9 mouse cellular contexts compared by ENCODE assay signal in the genomic region with DNA sequence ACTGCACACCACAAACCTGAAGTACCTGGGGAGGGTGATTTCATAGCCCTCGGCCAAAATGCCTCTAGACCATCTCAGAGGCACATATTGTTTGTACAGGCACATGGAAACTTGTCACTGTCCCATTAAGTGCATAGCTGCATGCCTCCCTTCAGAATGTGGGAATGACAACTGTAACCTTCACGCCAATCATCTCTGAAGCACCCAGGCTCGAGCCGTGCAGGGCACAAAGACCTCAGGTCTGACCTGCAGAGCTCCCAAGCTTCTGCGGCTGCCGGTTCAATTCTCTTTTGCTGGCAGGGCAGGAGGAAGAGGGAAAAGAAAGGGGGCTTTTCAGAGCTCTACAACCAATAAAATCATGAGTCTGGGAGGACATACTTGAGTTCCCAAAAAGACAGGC. TPM values are rescaled to one million over a fixed set of nuclear protein-coding genes. Genes with fewer than 3 reads are reported as not detected.
DNase-seq lines count a peak whose midpoint lies in the region; ATAC-seq lines count a peak whose summit lies in the region.
"Had no signal": no experiment of that assay in that cellular context is flagged by ENCODE, and none has a peak within 500 bp of the region (broad histone marks: within the 10 kb centered on the region; RNA-seq: fewer than 3 reads in every experiment).

No protein-coding gene starts in this region.

- H3K27ac ChIP-seq in lung, embryonic 15.5 days, result no peak overlapping the region
- H3K27ac ChIP-seq in forebrain, embryonic 14.5 days (ENCODE audit: low read depth, low read length), result no peak overlapping the region
- no peak overlapping the region for H3K27ac ChIP-seq in limb, embryonic 15.5 days
- H3K27ac ChIP-seq in stomach, embryonic 16.5 days (ENCODE audit: low read length), result no peak overlapping the region

- H3K27me3 ChIP-seq in lung, embryonic 15.5 days, result no peaks in the 10 kb centered on the region; the same call in 1 of the 2 replicates
- no peaks in the 10 kb centered on the region for H3K27me3 ChIP-seq in forebrain, embryonic 14.5 days (replicated peaks; ENCODE audit: control insufficient read depth, insufficient read depth, low read length)
- H3K27me3 ChIP-seq in limb, embryonic 15.5 days, result peaks cover 4% of the 10 kb centered on the region; the same call in 1 of the 2 replicates
- H3K27me3 ChIP-seq in stomach, embryonic 16.5 days (ENCODE audit: control insufficient read depth, insufficient read depth, low read length), result no peaks in the 10 kb centered on the region; the same call in 1 of the 2 replicates

- intact Hi-C loops in left cerebral cortex, postnatal 36 days (cut with DNase I), result no loop called here

- 0 out of 2 replicates have a peak, but pooled peaks cover 11% of the 10 kb centered on the region for H3K4me1 ChIP-seq in lung, embryonic 15.5 days
- H3K4me1 ChIP-seq in forebrain, embryonic 14.5 days (ENCODE audit: control insufficient read depth, insufficient read depth, low read length), result 0 out of 2 replicates have a peak, but pooled peaks cover 2% of the 10 kb centered on the region
- H3K4me1 ChIP-seq in limb, embryonic 15.5 days, result peaks cover 5% of the 10 kb centered on the region; the same call in 1 of the 2 replicates
- no peaks in the 10 kb centered on the region for H3K4me1 ChIP-seq in stomach, embryonic 16.5 days (ENCODE audit: control insufficient read depth, insufficient read depth, low read length)

- DNase-seq in lung, postnatal 10 days, result no peak
- DNase-seq in forebrain, embryonic 14.5 days (ENCODE audit: low spot score), result no peak
- no peak for DNase-seq in left cerebral cortex, postnatal 36 days (ENCODE audit: low spot score in 2 of 2)
- no peak for DNase-seq in cerebellum, postnatal 25 days
- DNase-seq: cerebellum, adult 9-11 months; kidney, adult 9 months had no signal

- H3K9me3 ChIP-seq in lung, embryonic 15.5 days, result no peaks in the 10 kb centered on the region
- H3K9me3 ChIP-seq in forebrain, embryonic 14.5 days (replicated peaks; ENCODE audit: control insufficient read depth, low read length), result no peaks in the 10 kb centered on the region
- no peaks in the 10 kb centered on the region for H3K9me3 ChIP-seq in limb, embryonic 15.5 days
- H3K9me3 ChIP-seq in stomach, embryonic 16.5 days (replicated peaks; ENCODE audit: control insufficient read depth, low read length), result no peaks in the 10 kb centered on the region

- no peak overlapping the region for H3K9ac ChIP-seq in lung, embryonic 15.5 days
- peak overlapping the region; percentile 73; the same call in 1 of the 2 replicates for H3K9ac ChIP-seq in forebrain, embryonic 14.5 days (ENCODE audit: low read length)
- H3K9ac ChIP-seq in limb, embryonic 15.5 days, result no peak overlapping the region
- peak overlapping the region; percentile 26; the same call in 1 of the 2 replicates for H3K9ac ChIP-seq in stomach, embryonic 16.5 days (ENCODE audit: low read length)

- no peak for ATAC-seq in lung, embryonic 15.5 days (ENCODE audit: borderline replicate concordance, extremely low read depth, low FRiP score, low TSS enrichment)
- no peak for ATAC-seq in forebrain, embryonic 14.5 days
- no peak for ATAC-seq in limb, embryonic 15.5 days (ENCODE audit: insufficient number of reproducible peaks, low FRiP score, low TSS enrichment, low read depth)
- ATAC-seq in stomach, embryonic 16.5 days (ENCODE audit: insufficient read depth, low FRiP score), result no peak

- WGBS in lung, embryonic 15.5 days, result 39% methylated on average over 6 of the region's 6 CpGs
- WGBS in forebrain, embryonic 14.5 days, result 28% methylated on average over 6 of the region's 6 CpGs
- 28% methylated on average over 6 of the region's 6 CpGs for WGBS in limb, embryonic 15.5 days
- 49% methylated on average over 6 of the region's 6 CpGs for WGBS in stomach, embryonic 16.5 days

- H3K36me3 ChIP-seq in lung, embryonic 15.5 days, result no peaks in the 10 kb centered on the region
- no peaks in the 10 kb centered on the region for H3K36me3 ChIP-seq in forebrain, embryonic 14.5 days (ENCODE audit: control insufficient read depth, insufficient read depth, low read length)
- H3K36me3 ChIP-seq in limb, embryonic 15.5 days, result no peaks in the 10 kb centered on the region
- no peaks in the 10 kb centered on the region for H3K36me3 ChIP-seq in stomach, embryonic 16.5 days (ENCODE audit: control insufficient read depth, insufficient read depth, low read length)

- H3K4me2 ChIP-seq in lung, embryonic 15.5 days, result peak overlapping the region; percentile 68
- peak overlapping the region; percentile 59 for H3K4me2 ChIP-seq in forebrain, embryonic 14.5 days (ENCODE audit: low read length)
- H3K4me2 ChIP-seq in limb, embryonic 15.5 days, result peak overlapping the region; percentile 51
- H3K4me2 ChIP-seq in stomach, embryonic 16.5 days (ENCODE audit: low read depth, low read length), result peak overlapping the region; percentile 59

- peak overlapping the region; percentile 60 for H3K4me3 ChIP-seq in lung, embryonic 15.5 days
- H3K4me3 ChIP-seq in forebrain, embryonic 14.5 days (ENCODE audit: low read depth, low read length), result peak overlapping the region; percentile 49
- H3K4me3 ChIP-seq in limb, embryonic 15.5 days, result peak overlapping the region; percentile 59
- peak overlapping the region; percentile 63 for H3K4me3 ChIP-seq in stomach, embryonic 16.5 days (replicated peaks; ENCODE audit: low read length)

RNA-seq across cellular contexts. Expression of a gene that starts 2.3 kb away (rescaled TPM):
- polyA plus RNA-seq in lung, embryonic 15.5 days (2015; fragmentation: Nextera tagmentation; extraction: Ambion mirVana), result 36.7 and 40.2 TPM in 2 replicates
- 25.0 and 25.4 TPM in 2 replicates for polyA plus RNA-seq in forebrain, embryonic 14.5 days (2014; fragmentation: Nextera tagmentation; extraction: Ambion mirVana)
- polyA plus RNA-seq in limb, embryonic 15.5 days (2015; fragmentation: Nextera tagmentation; extraction: Ambion mirVana), result 102 and 105 TPM in 2 replicates
- polyA plus RNA-seq in stomach, embryonic 16.5 days (2015; fragmentation: Nextera tagmentation; extraction: Ambion mirVana), result 44.4 and 47.0 TPM in 2 replicates
- 10 to 100 TPM; 20.8 to 23.0 TPM for total RNA-seq in left cerebral cortex, postnatal 36 days (2021)

Comparison
In these comparisons a context has a peak if more than half of its experiments do, and no peak if none do; other contexts are left out.
1. H3K9ac ChIP-seq: peak in forebrain, embryonic 14.5 days (single experiment) and stomach, embryonic 16.5 days (single experiment); none in lung, embryonic 15.5 days (single experiment) and limb, embryonic 15.5 days (single experiment).
2. Peak in every context shown above with its lines, with median percentiles within 50 percentile points of each other: H3K4me2 ChIP-seq and H3K4me3 ChIP-seq.